Mouse (Mus musculus) splenic B cell, adult 2 months (primary cell): Measurements from ENCODE around the gene Aqp7.

Experiments used
- DNase-seq: peaks from one replicate; pipeline ENCODE4 v3.0.0-alpha.2; 2011; ENCODE audit warnings: low read depth, low spot score
- H3K27me3 ChIP-seq: 2 replicates; pipeline ENCODE4 v1.6.1; 2012; ENCODE audit warnings: mild to moderate bottlenecking, low read length, moderate library complexity, mixed read lengths; ENCODE audit not compliant: control insufficient read depth, poor library complexity, insufficient read depth, severe bottlenecking
- H3K36me3 ChIP-seq: 2 replicates; pipeline ENCODE4 v1.6.1; 2012; ENCODE audit warnings: mild to moderate bottlenecking, low read length, moderate library complexity, mixed read lengths; ENCODE audit not compliant: control insufficient read depth, poor library complexity, insufficient read depth, severe bottlenecking

Gene Aqp7

GRCm38 (mm10) chr4:41000271-41000670 is 47.7 kb downstream of the Aqp7 start:
- no peak for DNase-seq
- Histone ChIP-seq H3K27me3 (no peaks in the 10 kb centered on the region), H3K36me3 (peaks cover 21% of the 10 kb centered on the region)

GRCm38 (mm10) chr4:40997916-40998315 is 50.0 kb downstream of the Aqp7 start:
- no peak for DNase-seq
- Histone ChIP-seq H3K27me3 (no peaks in the 10 kb centered on the region), H3K36me3 (peaks cover 15% of the 10 kb centered on the region)

DNA sequence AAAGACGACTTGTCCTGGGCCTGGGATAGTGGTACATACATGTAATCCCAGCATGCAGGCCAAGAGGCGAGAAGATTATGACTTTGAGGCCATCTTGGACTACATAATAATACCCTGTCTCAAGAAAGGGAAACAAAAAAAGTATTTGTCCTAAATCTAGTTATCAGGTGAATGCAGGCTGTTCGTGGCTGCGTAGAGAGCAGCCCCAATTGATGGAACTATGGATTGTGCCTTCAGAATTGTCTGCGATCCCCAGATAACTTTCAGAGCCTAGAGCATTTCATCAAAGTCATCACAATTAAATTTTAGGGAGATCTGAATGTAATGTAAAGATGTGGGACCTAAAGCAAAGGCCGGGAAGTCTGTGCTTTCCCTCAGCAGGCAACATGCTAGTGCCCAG is 51.6 kb downstream of the Aqp7 start:
- no peak for DNase-seq
- peaks cover 15% of the 10 kb centered on the region; the same call in 1 of the 2 replicates for H3K36me3 ChIP-seq
- no peaks in the 10 kb centered on the region for H3K27me3 ChIP-seq

DNA sequence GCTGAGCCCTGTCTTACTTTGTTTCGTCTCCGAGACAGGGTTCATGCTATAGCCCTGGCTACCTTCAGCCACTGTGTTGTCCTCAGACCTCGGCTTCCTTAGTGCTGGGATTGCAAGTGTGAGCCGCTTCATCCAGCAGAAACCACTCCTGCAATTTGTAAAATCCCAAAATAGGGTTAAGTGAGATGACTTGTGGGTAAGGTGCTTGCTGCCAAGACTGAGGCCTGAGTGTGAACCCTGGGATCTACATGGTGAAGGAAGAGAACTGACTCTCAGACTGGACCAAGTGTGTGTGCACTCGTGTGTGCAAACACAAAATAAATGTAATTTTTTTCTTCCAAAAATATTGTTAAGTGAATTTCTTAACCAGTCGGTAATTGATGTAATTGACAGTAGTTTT is 58.3 kb downstream of the Aqp7 start:
- no peaks in the 10 kb centered on the region for H3K27me3 ChIP-seq
- DNase-seq, result no peak
- peaks cover 22% of the 10 kb centered on the region for H3K36me3 ChIP-seq

DNA sequence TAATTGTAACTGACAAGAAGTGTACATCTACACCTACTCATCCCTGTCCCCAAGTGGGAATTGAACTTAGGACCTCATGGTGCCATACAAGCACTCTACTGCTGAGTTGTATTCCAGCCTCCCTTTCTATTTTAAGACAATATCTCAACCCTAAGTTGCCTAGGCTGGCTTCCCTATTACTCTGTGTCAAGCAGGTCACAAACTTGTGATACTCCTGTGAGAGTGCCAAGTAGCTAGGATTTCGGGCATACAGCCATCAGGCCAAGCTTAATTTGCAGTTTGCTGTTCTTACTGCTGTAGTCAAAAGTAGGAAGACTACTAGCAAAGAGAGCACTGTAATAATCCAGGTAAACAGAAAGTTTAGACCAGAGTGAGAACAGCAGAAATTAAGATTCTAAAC is 64.3 kb downstream of the Aqp7 start:
- no peak for DNase-seq
- Histone ChIP-seq H3K27me3 (no peaks in the 10 kb centered on the region), H3K36me3 (peaks cover 24% of the 10 kb centered on the region; the same call in 1 of the 2 replicates)
